Mouse (Mus musculus) frontal cortex, postnatal 10 days (tissue): ENCODE measurements around the gene Pex6.

Experiments used
- DNase-seq, 2 experiments: peaks; one replicate each; pipeline ENCODE4 v3.0.0; 2022; ENCODE audit warnings: low spot score in 2 of 2, mixed read lengths in 1 of 2

Pex6 gene

GRCm38 (mm10) chr17:46699912-46700311 lies 11.4 kb upstream of the Pex6 start:
- DNase-seq: no peak

GRCm38 (mm10) chr17:46701489-46701888 lies 9.8 kb upstream of the Pex6 start:
- no peak for DNase-seq

- DNase-seq: no peak
Measured at GRCm38 (mm10) chr17:46702100-46702499, 9.2 kb upstream of the Pex6 start.

GRCm38 (mm10) chr17:46702506-46702905 lies 8.8 kb upstream of the Pex6 start:
- no peak for DNase-seq

GRCm38 (mm10) chr17:46703971-46704886 lies 7.0 kb upstream of the Pex6 start:
- peak in 1 of 2 experiments; percentile 20 for DNase-seq

- peak; percentile 96 for DNase-seq
Measured at GRCm38 (mm10) chr17:46704887-46705835, 6.1 kb upstream of the Pex6 start, which contains the start of gene Ppp2r5d. Gene Ppp2r5d (minus strand): TSS chr17:46705111.

GRCm38 (mm10) chr17:46706375-46707089 lies 4.7 kb upstream of the Pex6 start:
- no peak for DNase-seq

- peak in 1 of 2 experiments; percentile 34 for DNase-seq
Measured at GRCm38 (mm10) chr17:46711612-46712271, 479 bp downstream of the Pex6 start.

- DNase-seq: no peak
Measured at GRCm38 (mm10) chr17:46712442-46712841, 1.2 kb downstream of the Pex6 start.

GRCm38 (mm10) chr17:46713849-46714248 lies 2.6 kb downstream of the Pex6 start:
- no peak for DNase-seq

GRCm38 (mm10) chr17:46714756-46715481 lies 3.7 kb downstream of the Pex6 start:
- DNase-seq: no peak

- no peak for DNase-seq
Measured at GRCm38 (mm10) chr17:46721077-46721476, 9.8 kb downstream of the Pex6 start.

- DNase-seq: peak in 1 of 2 experiments; percentile 5
Measured at GRCm38 (mm10) chr17:46724477-46725084, 13.3 kb downstream of the Pex6 start.

- no peak for DNase-seq
Measured at GRCm38 (mm10) chr17:46725273-46725672, 14.0 kb downstream of the Pex6 start.

GRCm38 (mm10) chr17:46725731-46726645 lies 14.7 kb downstream of the Pex6 start:
- no peak for DNase-seq

GRCm38 (mm10) chr17:46727271-46727670 lies 16.0 kb downstream of the Pex6 start:
- DNase-seq: peak in 1 of 2 experiments; percentile 4

GRCm38 (mm10) chr17:46728021-46728420 lies 16.8 kb downstream of the Pex6 start:
- DNase-seq: peak in 1 of 2 experiments; percentile 4

- DNase-seq: no peak
Measured at GRCm38 (mm10) chr17:46728496-46728895, 17.2 kb downstream of the Pex6 start.

- DNase-seq: peak in 1 of 2 experiments; percentile 22
Measured at GRCm38 (mm10) chr17:46728904-46729318, 17.6 kb downstream of the Pex6 start, which contains the start of gene Gnmt. Gene Gnmt (minus strand): TSS chr17:46729168.
